Mouse (Mus musculus) testis, adult 2 months (tissue): ENCODE results near the gene Krtap5-4.

Experiments used
- CTCF ChIP-seq: fragments of 200-500 bp; IDR thresholded peaks from 2 replicates; pipeline ENCODE4 v1.5.1; 2012; ENCODE audit warnings: low read depth, mild to moderate bottlenecking, inconsistent platforms, low read length, moderate library complexity; ENCODE audit not compliant: control insufficient read depth, insufficient read depth, insufficient replicate concordance
- POLR2A ChIP-seq: fragments of 200-500 bp; IDR thresholded peaks from 2 replicates; pipeline ENCODE4 v1.6.1; 2012; ENCODE audit warnings: low read depth, mild to moderate bottlenecking, inconsistent platforms, low read length, moderate library complexity; ENCODE audit not compliant: control insufficient read depth

DNA sequence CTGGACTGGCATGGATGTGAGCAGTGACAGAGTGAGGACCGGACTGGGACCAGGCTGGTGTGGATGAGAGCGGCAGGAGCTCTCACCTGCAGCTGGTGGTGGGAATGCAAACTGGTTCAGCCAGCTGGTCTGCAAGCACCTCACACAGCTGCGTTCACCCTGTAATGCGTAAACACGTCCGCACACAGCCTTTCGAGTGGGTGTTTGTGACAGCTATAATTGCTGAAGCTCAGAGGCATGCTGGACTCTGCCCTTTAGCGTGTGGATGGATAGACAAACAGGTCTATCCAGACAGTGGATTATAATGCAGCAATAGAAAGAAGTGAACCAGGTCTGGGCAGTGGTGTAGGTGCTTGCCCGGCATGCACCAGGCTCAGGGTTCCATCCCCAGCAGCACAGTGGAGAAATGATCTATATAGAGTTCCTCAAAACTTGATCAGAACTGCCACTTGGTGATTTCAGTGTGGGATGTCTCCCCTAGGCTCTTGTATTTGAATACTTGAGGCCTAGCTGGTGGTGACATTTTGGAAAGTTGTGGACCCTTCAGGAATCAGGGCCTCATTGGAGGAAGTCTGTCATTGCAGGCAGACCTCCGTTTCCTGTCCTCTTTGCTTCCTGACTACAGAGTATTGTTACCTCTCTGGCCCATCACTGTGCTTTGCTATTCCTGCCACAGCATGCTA lies 38.4 kb downstream of the Krtap5-4 start:
- no peak for TF ChIP-seq POLR2A
- no peak for TF ChIP-seq CTCF
